Mouse (Mus musculus) midbrain, embryonic 16.5 days (tissue): ENCODE results near the gene Gtf3c3. TPM values are rescaled to one million over a fixed set of nuclear protein-coding genes. Genes with fewer than 3 reads are reported as not detected.

Source experiments
- polyA plus RNA-seq: library from polyadenylated mRNA; unstranded; fragments of >200 nt; fragmentation: Nextera tagmentation; extraction: Ambion mirVana; gene quantifications from 2 replicates; pipeline ENCODE4 v1.2.1, GENCODE M21; 2015

Gtf3c3 gene
- polyA plus RNA-seq, 1 experiment from 2014 or later = 25.8 TPM

Other genes with a start within 250 kb of the Gtf3c3 start
- gene Hecw2, start 243.8 kb downstream of the Gtf3c3 start, polyA plus RNA-seq = 8.4 and 10.8 TPM in 2 replicates
- 0.06 and 0.27 TPM in 2 replicates for gene Ccdc150, start 188.3 kb downstream of the Gtf3c3 start, polyA plus RNA-seq
- 29.8 and 34.5 TPM in 2 replicates for gene Pgap1, start 118.7 kb upstream of the Gtf3c3 start, polyA plus RNA-seq